Mouse (Mus musculus) adrenal gland, adult (tissue): ENCODE measurements at regions not wholly inside any gene's neighbourhood (a gene's known extent, or its start where the extent isn't known, plus 50 kb on each side); places are given as distances from the start of the nearest gene placed in this dataset.

ENCODE experiments used
- DNase-seq, 2 experiments: peaks; one replicate each; pipeline ENCODE4 v3.0.0; 2022 to 2023; ENCODE audit warnings: low spot score in 1 of 2; ENCODE audit not compliant: inconsistent age in 2 of 2

- no peak for DNase-seq
Observed at GRCm38 (mm10) chr1:69376923-69377706, 269.3 kb upstream of the Erbb4 start.

- DNase-seq: no peak
Observed at GRCm38 (mm10) chr1:69375246-69375645, 267.4 kb upstream of the Erbb4 start.

- DNase-seq: no peak
Observed at GRCm38 (mm10) chr1:69370078-69370477, 262.2 kb upstream of the Erbb4 start.

GRCm38 (mm10) chr1:69367531-69367930, 259.7 kb upstream of the Erbb4 start:
- DNase-seq: peak; percentile 74 to 77

- no peak for DNase-seq
Observed at GRCm38 (mm10) chr1:69364069-69364468, 256.2 kb upstream of the Erbb4 start.

GRCm38 (mm10) chr1:69357548-69357947, 249.7 kb upstream of the Erbb4 start:
- DNase-seq: no peak

DNA sequence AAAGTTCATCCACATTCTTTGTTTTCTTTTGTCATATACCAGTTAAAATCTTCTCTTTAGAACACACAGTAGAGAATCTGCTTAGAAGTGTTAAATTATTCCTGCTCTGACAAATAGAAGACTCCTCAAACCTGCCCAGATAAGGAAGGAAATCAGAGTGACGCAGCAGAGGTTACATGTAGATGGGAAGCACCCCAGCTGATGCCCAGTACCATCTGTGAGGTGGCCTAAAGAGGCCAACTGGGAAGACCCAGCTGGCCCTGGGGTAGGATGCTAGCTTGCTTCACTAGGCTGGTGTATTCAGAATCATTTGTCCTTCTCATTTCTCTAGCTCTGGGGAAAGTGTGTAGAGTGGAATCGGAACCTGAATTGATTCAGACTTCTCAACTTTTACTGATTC, 242.6 kb upstream of the Erbb4 start:
- no peak for DNase-seq

- DNase-seq: no peak
Observed at GRCm38 (mm10) chr1:69349826-69350225, 242.0 kb upstream of the Erbb4 start.

- no peak for DNase-seq
Observed at GRCm38 (mm10) chr1:69342100-69342499, 234.2 kb upstream of the Erbb4 start.

- DNase-seq: no peak
Observed at GRCm38 (mm10) chr1:69340481-69340880, 232.6 kb upstream of the Erbb4 start.

GRCm38 (mm10) chr1:69331418-69332254, 223.8 kb upstream of the Erbb4 start:
- peak in 1 of 2 experiments; percentile 51 for DNase-seq

- no peak for DNase-seq
Observed at GRCm38 (mm10) chr1:69329399-69329798, 221.5 kb upstream of the Erbb4 start.

DNA sequence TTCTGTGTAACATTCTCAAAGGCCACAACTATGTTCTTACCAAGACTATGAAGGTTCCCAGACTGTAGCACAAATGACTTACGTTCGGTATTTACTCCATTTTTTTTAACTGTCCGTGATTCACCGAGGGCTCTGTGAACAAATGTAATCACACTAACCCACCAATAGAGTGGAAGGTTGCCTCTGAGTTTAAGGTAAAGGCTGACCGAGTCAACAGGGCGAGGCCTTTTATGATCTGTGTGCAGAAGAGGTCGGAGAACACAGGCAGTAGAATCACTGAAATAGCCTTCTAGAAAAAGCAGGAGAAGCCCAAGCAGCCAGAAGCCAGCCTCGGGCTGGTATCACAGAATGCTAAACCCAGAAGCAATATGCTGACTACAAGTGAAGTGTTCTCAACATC, 218.9 kb upstream of the Erbb4 start:
- no peak for DNase-seq

GRCm38 (mm10) chr1:69319526-69319925, 211.7 kb upstream of the Erbb4 start:
- DNase-seq: no peak

DNA sequence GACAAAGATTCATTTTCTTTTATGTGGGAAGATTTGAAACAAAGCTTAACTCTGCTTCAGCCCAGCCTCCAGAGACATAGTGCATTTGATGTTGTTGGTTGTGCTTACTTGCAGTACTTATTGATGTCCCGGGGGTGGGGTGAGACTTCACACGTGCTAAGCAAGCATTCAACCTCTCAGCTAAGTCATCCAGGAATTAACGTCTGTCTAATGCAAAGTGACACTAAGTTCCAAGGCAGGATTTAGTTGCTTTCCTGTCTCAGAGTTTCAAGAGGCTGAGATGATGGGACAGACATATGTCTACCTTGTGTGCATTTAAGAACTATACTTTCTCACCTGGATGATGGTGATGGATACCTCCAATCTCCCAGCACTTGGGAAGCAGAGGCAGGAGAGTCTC, 189.0 kb upstream of the Erbb4 start:
- DNase-seq: no peak

GRCm38 (mm10) chr1:69291329-69291728, 183.5 kb upstream of the Erbb4 start:
- no peak for DNase-seq

- no peak for DNase-seq
Observed at GRCm38 (mm10) chr1:69286374-69286773, 178.5 kb upstream of the Erbb4 start.

DNA sequence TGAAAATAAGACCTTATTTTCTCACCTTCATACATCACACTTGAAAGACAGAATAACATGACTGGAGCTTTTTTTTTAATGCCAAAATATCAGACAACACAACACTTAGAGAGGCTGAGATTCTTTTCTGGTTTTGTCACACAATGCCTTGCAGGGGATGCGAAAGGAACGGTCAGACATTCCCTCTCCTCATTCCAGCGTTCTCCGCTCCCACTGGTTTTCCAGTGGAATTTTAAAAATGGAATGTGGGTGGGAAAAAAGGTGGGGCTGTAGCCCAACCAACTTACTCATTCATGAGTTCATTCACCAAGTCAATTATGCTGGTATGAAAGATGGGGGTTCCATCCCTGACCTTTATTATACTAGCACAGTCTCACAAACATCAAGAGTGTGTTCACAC, 169.6 kb upstream of the Erbb4 start:
- no peak for DNase-seq

DNA sequence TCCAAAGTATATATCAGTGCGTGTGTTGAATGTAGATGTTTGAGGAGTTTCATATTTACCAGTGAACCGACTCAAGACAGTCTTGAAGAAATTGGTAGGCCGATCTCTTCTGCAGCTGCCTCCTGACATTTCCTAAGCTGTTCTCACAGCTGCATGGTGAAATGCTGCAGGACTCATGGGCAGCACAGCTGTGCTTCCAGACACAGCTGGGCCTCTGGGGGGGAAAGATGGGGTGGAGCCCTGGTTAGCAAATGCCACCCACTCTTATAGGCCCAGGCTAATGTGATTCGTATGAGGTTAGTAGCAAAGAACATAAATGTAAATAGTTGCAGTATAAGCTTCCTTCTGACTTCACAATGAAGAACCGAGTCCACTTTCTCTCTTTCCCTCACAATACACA, 139.8 kb upstream of the Erbb4 start:
- DNase-seq: no peak

DNA sequence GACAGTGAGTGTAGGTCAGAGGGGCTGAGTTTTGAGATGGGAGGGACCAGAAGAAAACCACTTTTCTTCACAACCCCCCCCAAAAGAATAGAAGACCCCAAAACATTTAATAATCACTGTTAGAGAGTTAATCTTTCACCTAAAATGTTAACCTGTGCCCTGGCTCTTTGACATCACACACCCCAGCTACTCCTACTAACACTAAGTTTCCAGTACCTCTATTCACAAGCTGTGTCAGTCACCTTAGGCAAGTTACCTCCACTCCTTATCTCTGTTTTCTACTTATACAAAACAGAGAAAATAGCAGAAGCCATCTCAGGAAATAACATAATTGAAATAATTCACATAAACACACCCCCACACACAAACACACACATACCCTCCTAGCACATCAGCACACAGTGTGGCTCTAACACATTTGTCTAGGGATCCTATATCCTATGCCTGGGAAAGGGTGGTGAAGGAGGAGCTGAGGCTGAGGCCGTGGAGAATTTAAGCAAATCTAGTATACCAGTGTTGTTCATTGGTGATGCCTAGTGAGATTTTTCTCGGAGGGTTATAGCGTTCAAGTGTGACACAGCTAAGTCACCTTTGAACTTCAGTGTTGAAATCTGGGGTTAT, 134.5 kb upstream of the Erbb4 start:
- no peak for DNase-seq

GRCm38 (mm10) chr1:69241502-69242214, 133.8 kb upstream of the Erbb4 start:
- peak; percentile 43 to 88 for DNase-seq
